Mouse (Mus musculus) kidney, postnatal 25 days (tissue): ENCODE results near the gene Nfyc.

Experiments used
- DNase-seq, 2 experiments: peaks; one replicate each; pipeline ENCODE4 v3.0.0; 2021; ENCODE audit warnings: mixed read lengths in 2 of 2

Nfyc gene

GRCm38 (mm10) chr4:120831472-120831871, at the start of gene Nfyc:
Gene Nfyc, minus strand, starts transcription at chr4:120831572.
- no peak for DNase-seq

GRCm38 (mm10) chr4:120880731-120881432, 49.5 kb upstream of the Nfyc start:
- DNase-seq, result no peak

GRCm38 (mm10) chr4:120879386-120879785, 48.0 kb upstream of the Nfyc start:
- DNase-seq, result no peak

- no peak for DNase-seq
Measured at GRCm38 (mm10) chr4:120878728-120879127, 47.4 kb upstream of the Nfyc start.

- no peak for DNase-seq
Measured at GRCm38 (mm10) chr4:120875961-120876360, 44.6 kb upstream of the Nfyc start.

- DNase-seq, result no peak
Measured at GRCm38 (mm10) chr4:120870262-120870748, 38.9 kb upstream of the Nfyc start.

GRCm38 (mm10) chr4:120868988-120869387, 37.6 kb upstream of the Nfyc start:
- no peak for DNase-seq

- DNase-seq, result no peak
Measured at GRCm38 (mm10) chr4:120868246-120868645, 36.9 kb upstream of the Nfyc start.

- peak; percentile 55 for DNase-seq
Measured at GRCm38 (mm10) chr4:120866211-120866610, 34.8 kb upstream of the Nfyc start.

GRCm38 (mm10) chr4:120859865-120860264, 28.5 kb upstream of the Nfyc start:
- no peak for DNase-seq

GRCm38 (mm10) chr4:120856376-120856775, 25.0 kb upstream of the Nfyc start:
- DNase-seq, result no peak

- DNase-seq, result no peak
Measured at GRCm38 (mm10) chr4:120855360-120856060, 24.1 kb upstream of the Nfyc start.

- DNase-seq, result peak; percentile 45 to 73
Measured at GRCm38 (mm10) chr4:120854588-120855319, 23.4 kb upstream of the Nfyc start, which contains the start of gene Rims3. Gene Rims3, plus strand, starts transcription at chr4:120854816.

GRCm38 (mm10) chr4:120850946-120851345, 19.6 kb upstream of the Nfyc start:
- DNase-seq, result peak; percentile 57 to 78

GRCm38 (mm10) chr4:120849451-120849850, 18.1 kb upstream of the Nfyc start:
- DNase-seq, result no peak

GRCm38 (mm10) chr4:120848909-120849308, 17.5 kb upstream of the Nfyc start:
- DNase-seq, result no peak

- DNase-seq, result no peak
Measured at GRCm38 (mm10) chr4:120845098-120845497, 13.7 kb upstream of the Nfyc start.

GRCm38 (mm10) chr4:120844423-120845082, 13.2 kb upstream of the Nfyc start:
- no peak for DNase-seq

- no peak for DNase-seq
Measured at GRCm38 (mm10) chr4:120841342-120841741, 10.0 kb upstream of the Nfyc start.

- no peak for DNase-seq
Measured at GRCm38 (mm10) chr4:120830767-120831166, 605 bp downstream of the Nfyc start.

GRCm38 (mm10) chr4:120826418-120826817, 5.0 kb downstream of the Nfyc start:
- no peak for DNase-seq

- DNase-seq, result peak; percentile 99 to 100
Measured at GRCm38 (mm10) chr4:120825577-120826326, 5.6 kb downstream of the Nfyc start.
